Mouse (Mus musculus) small intestine, adult 2 months (tissue): ENCODE data around the gene Kcnt2.

Experiments used
- CTCF ChIP-seq: fragments of 200-500 bp; IDR thresholded peaks from 2 replicates; pipeline ENCODE4 v1.5.1; 2012; ENCODE audit warnings: low read depth, mild to moderate bottlenecking, control low read depth, inconsistent platforms, low read length, moderate library complexity, mixed read lengths; ENCODE audit not compliant: insufficient replicate concordance, insufficient read length; ENCODE audit errors: extremely low read depth
- POLR2A ChIP-seq: fragments of 200-500 bp; IDR thresholded peaks from 2 replicates; pipeline ENCODE4 v1.6.1; 2012; ENCODE audit warnings: low read depth, mild to moderate bottlenecking, control low read depth, inconsistent platforms, low read length, moderate library complexity

- no peak for TF ChIP-seq CTCF
- TF ChIP-seq POLR2A = no peak
Observed at GRCm38 (mm10) chr1:140306339-140306738, 60.4 kb downstream of the Kcnt2 start.
